Mouse (Mus musculus): ENCODE data around the gene Kcnk12.

Gene Kcnk12

DNA sequence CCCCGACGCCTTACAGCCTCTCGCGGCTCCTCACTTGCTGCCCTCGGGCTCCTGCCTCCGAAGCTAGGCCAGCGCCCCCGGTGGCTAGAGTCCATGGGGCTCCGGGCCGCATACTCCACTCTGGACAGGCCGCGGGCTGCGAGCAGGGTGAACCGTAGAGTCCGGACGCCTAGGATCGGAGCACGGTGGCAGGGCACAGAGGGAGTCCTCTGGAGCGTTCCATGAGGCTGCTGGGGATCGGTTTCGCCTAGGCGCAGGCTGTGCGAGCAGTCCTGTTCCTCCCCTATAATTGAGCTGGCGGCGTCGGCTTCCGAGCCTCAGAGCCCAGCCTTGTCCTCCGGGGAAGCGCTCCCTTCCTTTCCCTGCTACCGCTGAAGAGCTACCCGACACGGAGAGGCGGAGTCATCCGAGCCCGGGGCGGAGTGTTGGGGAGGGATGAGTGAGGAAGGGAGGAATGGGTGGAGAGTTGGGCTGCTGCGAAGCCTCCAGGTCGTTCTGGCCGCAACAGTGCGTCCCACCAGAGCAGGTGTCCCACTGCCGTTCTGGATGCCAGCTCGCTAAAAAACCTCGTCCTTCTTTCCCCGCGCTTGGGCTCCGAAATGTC lies at the start of gene Kcnk12:
Kcnk12 (minus strand) TSS at position 307 of the 604 bp plus-strand sequence.
- DNase-seq (ENCODE audit: low read depth) = peak; percentile 3

GRCm38 (mm10) chr17:87842156-87842555 lies 44.4 kb upstream of the Kcnk12 start:
- no peak for DNase-seq (ENCODE audit: low read depth)

DNA sequence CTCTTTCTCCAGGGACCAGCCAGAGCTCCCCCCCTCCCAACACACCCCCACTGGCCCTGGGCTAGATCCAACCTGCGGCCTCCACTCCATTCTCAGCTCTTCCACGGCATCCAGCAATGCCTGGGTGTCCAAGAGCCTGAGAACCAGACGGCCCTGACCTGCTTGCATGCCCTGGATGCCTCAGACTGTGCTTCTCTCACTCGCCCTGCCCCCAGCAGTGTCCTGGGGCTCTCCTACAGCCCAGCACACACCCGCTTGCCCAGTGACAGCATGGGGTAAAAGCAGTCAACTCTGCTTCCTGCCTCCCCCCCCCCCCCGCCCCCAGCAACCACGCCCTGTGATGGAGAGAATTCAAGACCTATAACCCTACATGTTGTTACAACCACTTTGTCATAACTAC lies 42.3 kb upstream of the Kcnk12 start:
- DNase-seq (ENCODE audit: low read depth) = no peak

- DNase-seq (ENCODE audit: low read depth) = no peak
These were observed 37.1 kb upstream of the Kcnk12 start for GRCm38 (mm10) chr17:87834850-87835249.

GRCm38 (mm10) chr17:87826909-87827308 lies 29.1 kb upstream of the Kcnk12 start:
- DNase-seq (ENCODE audit: low read depth) = no peak

DNA sequence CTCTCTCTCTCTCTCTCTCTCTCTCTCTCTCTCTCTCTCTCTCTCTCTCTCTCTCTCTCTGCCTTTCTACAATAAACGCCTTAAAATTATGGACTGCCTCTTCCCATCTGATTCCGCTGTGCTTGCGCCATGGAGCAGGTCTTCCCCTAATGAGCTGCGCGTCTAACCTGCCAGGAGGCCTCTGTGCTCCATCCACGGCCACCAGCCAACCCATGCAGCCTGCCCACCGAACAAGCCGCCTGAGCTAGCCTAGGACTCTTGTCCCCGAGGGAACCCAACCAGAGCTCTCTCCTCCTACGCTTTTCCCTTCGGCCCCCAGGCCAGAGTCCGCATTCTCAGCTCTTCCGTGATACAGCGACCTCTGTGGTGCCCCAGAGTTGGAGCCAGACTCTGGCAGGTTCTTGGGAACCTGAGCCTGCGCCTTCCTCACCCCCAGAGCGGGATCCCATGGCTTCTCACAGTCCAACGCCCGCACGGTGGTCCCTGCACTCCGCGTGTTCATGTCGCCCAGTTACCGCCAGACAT lies 28.3 kb upstream of the Kcnk12 start:
- no peak for DNase-seq (ENCODE audit: low read depth)

DNA sequence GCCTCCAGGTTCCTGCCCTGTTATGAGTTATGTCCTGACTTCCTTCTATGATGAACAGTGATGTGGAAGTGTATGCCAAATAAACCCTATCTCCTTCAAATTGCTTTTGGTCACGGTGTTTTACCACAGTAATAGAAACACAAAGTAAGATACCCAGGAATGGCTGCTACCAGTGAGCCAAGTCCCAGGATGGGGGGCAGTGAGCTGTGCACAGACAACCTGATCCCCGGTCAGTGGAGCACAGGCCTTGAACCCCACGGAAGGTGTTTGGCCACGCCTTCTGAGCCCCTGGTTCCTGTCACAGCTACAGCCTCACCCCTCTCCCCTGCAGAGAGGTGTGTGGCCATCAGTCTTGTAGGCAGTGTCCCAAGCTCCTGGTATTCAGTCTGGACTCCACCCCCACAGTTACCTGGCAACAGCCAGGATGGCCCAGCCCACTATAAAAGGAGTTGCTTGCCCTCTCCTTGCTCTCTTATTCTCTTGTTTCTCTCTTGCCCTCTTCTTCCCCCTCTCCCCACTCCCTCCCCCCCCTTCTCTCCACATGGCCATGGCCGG lies 27.7 kb upstream of the Kcnk12 start:
- DNase-seq (ENCODE audit: low read depth) = no peak

DNA sequence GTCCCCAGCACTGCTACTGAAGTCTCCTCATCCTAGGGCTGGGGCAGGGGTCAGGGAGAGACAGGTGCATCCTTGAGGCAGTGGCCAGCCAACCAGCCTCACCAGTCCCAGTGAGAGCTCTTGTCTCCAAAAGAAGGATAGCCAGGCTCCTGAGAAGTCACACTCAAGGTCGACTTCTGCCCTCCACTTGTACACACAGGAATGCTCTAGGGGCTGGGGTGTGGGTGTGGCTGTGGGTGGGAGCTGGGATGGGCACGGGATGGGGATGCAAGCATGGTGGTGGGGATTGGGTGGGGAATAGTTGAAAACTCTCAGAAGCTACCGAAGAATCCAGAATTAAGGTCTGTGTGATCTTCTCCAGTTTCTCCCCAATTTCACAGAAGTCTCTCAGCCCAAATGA lies 25.2 kb upstream of the Kcnk12 start:
- DNase-seq (ENCODE audit: low read depth) = no peak

DNA sequence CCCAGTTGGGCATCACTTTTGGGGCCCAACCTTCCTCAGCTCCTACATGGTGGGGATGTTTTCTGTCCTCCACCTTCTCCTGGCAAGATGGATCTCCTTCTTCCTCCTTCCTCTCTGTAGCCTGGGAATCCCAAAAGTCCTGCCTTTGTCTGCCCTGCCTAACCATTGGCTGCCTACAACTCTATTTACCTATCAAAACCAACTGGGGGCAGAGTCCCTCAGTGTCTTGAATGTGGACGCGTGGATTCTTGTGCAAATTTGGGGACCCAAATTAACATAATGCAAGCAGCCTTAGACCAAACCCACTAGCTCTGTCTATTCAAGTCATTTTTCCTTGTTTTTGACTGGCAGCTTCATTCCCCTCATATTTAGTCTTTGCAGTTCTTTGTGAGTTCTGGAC lies 11.8 kb upstream of the Kcnk12 start:
- DNase-seq (ENCODE audit: low read depth) = no peak

GRCm38 (mm10) chr17:87799948-87800340 lies 2.1 kb upstream of the Kcnk12 start:
- DNase-seq (ENCODE audit: low read depth) = no peak

GRCm38 (mm10) chr17:87799212-87799947 lies 1.6 kb upstream of the Kcnk12 start:
- no peak for DNase-seq (ENCODE audit: low read depth)

- peak; percentile 12 for DNase-seq (ENCODE audit: low read depth)
These were observed 688 bp upstream of the Kcnk12 start for GRCm38 (mm10) chr17:87798423-87798941.

GRCm38 (mm10) chr17:87796881-87797416 lies 845 bp downstream of the Kcnk12 start:
- no peak for DNase-seq (ENCODE audit: low read depth)

- no peak for DNase-seq (ENCODE audit: low read depth)
These were observed 1.7 kb downstream of the Kcnk12 start for GRCm38 (mm10) chr17:87795927-87796714.

GRCm38 (mm10) chr17:87794801-87795200 lies 3.0 kb downstream of the Kcnk12 start:
- DNase-seq (ENCODE audit: low read depth) = no peak

DNA sequence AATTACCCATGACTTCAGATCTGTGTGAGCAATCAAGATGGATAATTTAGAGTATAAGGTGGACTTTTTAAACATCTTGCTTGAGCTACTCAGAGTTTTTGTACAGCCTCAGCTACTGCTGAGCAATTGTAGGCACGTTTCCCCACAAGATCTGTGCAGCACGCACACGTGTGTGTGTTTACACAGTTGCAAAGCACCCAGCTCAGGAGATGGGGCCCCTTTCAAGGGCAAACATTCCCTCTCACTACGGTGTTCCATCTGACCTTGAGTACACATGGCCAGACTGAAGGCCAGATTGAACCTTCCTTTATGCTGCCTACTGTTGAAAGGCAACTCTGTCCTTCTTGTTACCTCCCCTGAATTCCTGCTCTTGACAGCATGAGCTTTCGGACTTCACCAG lies 4.5 kb downstream of the Kcnk12 start:
- no peak for DNase-seq (ENCODE audit: low read depth)

DNA sequence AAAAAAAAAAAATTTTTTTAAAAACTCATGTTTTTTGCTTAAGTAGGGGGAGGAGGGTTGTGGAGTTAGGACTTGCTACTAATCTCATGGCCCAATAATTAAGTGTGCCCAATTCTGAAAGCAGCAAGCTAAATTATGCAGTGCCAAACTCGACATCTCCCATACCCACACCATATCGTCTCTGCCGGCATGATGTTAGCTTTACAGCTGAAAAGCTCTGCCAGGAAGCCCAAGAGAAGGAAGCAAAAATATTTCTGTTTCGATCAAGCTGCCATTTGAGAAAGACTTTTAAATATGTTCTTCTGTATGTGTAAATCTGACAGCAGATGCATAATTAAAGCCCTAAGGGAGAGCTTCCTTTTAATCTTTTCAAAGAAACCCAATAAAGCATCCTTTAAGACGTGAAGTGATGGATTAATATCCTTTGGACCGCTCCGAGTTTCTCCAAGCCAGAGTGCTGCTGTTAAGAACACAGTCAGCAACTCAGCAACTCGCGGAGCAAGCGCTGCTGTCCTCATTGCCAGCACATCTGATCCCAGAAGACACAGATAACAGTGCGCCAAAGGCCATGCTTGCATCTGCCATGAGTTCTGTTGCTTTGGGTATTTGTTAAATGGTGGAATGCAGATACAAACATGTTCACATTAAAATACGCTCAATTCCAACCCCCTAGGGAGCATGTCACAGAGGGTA lies 5.0 kb downstream of the Kcnk12 start:
- no peak for DNase-seq (ENCODE audit: low read depth)

DNA sequence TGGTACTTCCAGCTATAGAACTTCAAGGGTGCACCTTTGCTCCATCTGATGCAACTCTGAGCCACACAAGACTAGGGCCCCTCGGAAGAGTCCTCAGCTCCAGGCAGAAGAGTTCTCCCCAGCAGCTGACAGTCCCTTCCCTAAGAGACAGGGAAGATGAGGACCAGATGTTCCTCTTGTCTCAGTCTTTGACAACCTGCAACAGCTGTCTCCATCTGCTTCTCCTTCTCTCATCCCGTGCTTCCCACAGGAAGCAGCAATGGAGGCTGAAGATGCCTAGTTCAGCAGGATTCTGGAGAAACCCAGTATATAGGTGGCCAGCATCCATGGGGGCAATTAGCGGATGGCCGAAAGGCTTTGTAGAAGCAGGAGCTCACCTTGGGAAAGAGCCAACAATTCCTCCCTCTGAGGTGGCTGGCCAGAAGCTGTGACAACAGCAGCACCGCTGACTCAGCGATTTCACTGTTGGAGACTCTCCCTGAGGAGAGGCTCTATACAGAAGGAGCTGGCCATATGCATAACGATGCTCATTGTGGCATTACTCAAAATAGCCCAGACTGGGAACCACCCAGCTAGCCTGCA lies 6.2 kb downstream of the Kcnk12 start:
- no peak for DNase-seq (ENCODE audit: low read depth)

GRCm38 (mm10) chr17:87790661-87791060 lies 7.1 kb downstream of the Kcnk12 start:
- no peak for DNase-seq (ENCODE audit: low read depth)

GRCm38 (mm10) chr17:87788216-87788615 lies 9.6 kb downstream of the Kcnk12 start:
- DNase-seq (ENCODE audit: low read depth) = no peak

DNA sequence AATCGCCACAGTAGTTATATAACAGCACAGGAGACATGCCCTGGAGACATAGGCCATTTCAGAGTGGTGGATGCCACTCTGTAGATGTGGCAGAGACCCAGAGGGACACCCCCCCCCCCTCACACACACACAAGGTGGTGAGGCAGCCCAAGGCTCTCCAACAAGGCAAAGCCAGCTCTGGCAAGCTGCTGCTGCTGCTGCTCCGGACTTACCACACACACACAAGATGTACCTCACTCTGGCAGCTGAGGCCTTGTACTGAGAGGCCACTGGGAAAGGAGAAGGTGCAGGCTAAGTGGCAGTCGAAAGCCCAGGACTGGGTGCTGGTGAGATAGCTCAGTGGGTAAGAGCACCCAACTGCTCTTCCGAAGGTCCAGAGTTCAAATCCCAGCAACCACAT lies 10.1 kb downstream of the Kcnk12 start:
- DNase-seq (ENCODE audit: low read depth) = no peak
